Mouse (Mus musculus) lung, adult 2 months (tissue): Measurements from ENCODE around the gene Hsd11b1.

ENCODE experiments used
- CTCF ChIP-seq: fragments of 200-500 bp; IDR thresholded peaks from 2 replicates; pipeline ENCODE4 v1.5.1; 2011; ENCODE audit warnings: mild to moderate bottlenecking, low read length, control low read depth; ENCODE audit not compliant: insufficient read depth
- POLR2A ChIP-seq: fragments of 200-500 bp; IDR thresholded peaks from 2 replicates; pipeline ENCODE4 v1.6.1; 2011; ENCODE audit warnings: low read depth, mild to moderate bottlenecking, control low read depth, low read length, borderline replicate concordance; ENCODE audit errors: extremely low read depth

DNA sequence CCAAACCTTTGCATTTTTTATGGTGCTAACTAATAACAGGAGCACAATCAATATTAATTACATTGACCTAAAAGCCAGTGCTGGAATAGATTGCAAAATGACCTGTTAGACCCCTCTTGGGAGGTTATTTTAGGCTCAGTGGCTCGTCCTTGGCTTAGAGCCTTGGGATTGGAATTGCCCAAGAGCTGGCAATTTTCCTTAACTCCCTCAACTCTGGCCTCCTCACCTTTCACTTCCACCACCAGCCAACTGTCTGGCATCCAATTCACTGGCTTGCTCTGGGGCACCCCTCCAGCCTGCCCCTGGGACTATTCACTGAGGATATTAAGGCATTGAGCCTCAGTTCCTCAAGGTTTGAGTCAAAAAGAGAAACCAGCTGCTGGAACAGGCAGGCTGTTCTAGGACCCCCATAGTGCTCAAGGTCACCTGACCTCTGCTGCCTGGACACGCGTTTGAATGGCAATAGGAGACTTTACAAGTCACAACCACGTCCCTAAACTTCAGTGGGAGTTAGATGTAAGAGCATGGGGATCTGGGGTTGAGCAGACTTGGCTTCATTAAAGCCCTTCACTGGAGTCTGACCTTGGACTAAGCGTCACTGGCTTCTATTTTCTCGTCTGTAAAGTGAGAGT is 14.7 kb upstream of the Hsd11b1 start:
- TF ChIP-seq CTCF (no peak), POLR2A (no peak)
